Mouse (Mus musculus): Measurements from ENCODE around the gene Oaz2.

GRCm38 (mm10) chr9:65703926-65704595 is 36.3 kb downstream of the Oaz2 start:
- TF ChIP-seq ZNF384 (IDR thresholded peaks at IDR 0.05; ENCODE audit: low read depth, low read length) (no peak), ZC3H11A (IDR thresholded peaks at IDR 0.05; ENCODE audit: borderline replicate concordance, low read depth, low read length) (no peak), MAFK (IDR thresholded peaks at IDR 0.05; ENCODE audit: insufficient read depth, low read depth, low read length) (no peak)
